Mouse (Mus musculus) neural tube, embryonic 14.5 days (tissue): ENCODE measurements at regions not wholly inside any gene's neighbourhood (a gene's known extent, or its start where the extent isn't known, plus 50 kb on each side); places are given as distances from the start of the nearest gene placed in this dataset.

Source experiments
- ATAC-seq: fragments of 200-750 bp; cut with Nextera tagmentation; 2 replicates; pipeline ENCODE4 v1.8.0; 2017; ENCODE audit warnings: low read depth, mild to moderate bottlenecking, moderate TSS enrichment, moderate library complexity
- H3K27ac ChIP-seq: fragments of 300-500 bp; sonication (generic); 2 replicates; pipeline ENCODE4 v1.5.1; 2014; ENCODE audit warnings: low read depth, mild to moderate bottlenecking, control low read depth, low read length, moderate library complexity, mixed read lengths
- H3K27me3 ChIP-seq: fragments of 300-500 bp; sonication (generic); 2 replicates; pipeline ENCODE4 v1.6.1; 2014; ENCODE audit warnings: low read length; ENCODE audit not compliant: control insufficient read depth, insufficient read depth
- H3K36me3 ChIP-seq: fragments of 300-500 bp; sonication (generic); 2 replicates; pipeline ENCODE4 v1.6.1; 2014; ENCODE audit warnings: low read length, mixed read lengths; ENCODE audit not compliant: control insufficient read depth, insufficient read depth
- H3K4me1 ChIP-seq: fragments of 300-500 bp; sonication (generic); 2 replicates; pipeline ENCODE4 v1.6.1; 2014; ENCODE audit warnings: low read length; ENCODE audit not compliant: control insufficient read depth, insufficient read depth
- H3K4me2 ChIP-seq: fragments of 300-500 bp; sonication (generic); 2 replicates; pipeline ENCODE4 v1.6.1; 2014; ENCODE audit warnings: mild to moderate bottlenecking, low read depth, low read length, control low read depth
- H3K4me3 ChIP-seq: fragments of 300-500 bp; sonication (generic); 2 replicates; pipeline ENCODE4 v1.5.1; 2014; ENCODE audit warnings: low read depth, low read length, control low read depth, mixed read lengths
- H3K9ac ChIP-seq: fragments of 300-500 bp; sonication (generic); replicated peaks from 2 replicates; pipeline ENCODE4 v1.6.1; 2014; ENCODE audit warnings: low read depth, mild to moderate bottlenecking, control low read depth, low read length, mixed read lengths
- H3K9me3 ChIP-seq: fragments of 300-500 bp; sonication (generic); 2 replicates; pipeline ENCODE4 v1.6.1; 2016; ENCODE audit warnings: low read length; ENCODE audit not compliant: control insufficient read depth
- WGBS: fragments of 180-500 bp; shearing (Covaris S2); extraction: QIAGEN DNeasy Blood & Tissue Kit; methylation state at CpG from one replicate; pipeline ENCODE4 v1.1.7; 2014; 5-methylcytosine and 5-hydroxymethylcytosine counted together

GRCm38 (mm10) chr11:82668026-82668425 lies 96.1 kb downstream of the Cct6b start:
- H3K9ac ChIP-seq, result no peak overlapping the region
- H3K27ac ChIP-seq, result no peak overlapping the region
- no peak overlapping the region for H3K4me3 ChIP-seq
- H3K4me2 ChIP-seq, result no peak overlapping the region
- no peak for ATAC-seq
- no peaks in the 10 kb centered on the region for H3K36me3 ChIP-seq
- no peaks in the 10 kb centered on the region for H3K4me1 ChIP-seq
- no peaks in the 10 kb centered on the region for H3K9me3 ChIP-seq
- WGBS, result 88% methylated on average over 1 of the region's 1 CpGs
- no peaks in the 10 kb centered on the region for H3K27me3 ChIP-seq

GRCm38 (mm10) chr11:82664076-82664475 lies 100.0 kb downstream of the Cct6b start:
- no peak overlapping the region for H3K9ac ChIP-seq
- H3K9me3 ChIP-seq, result no peaks in the 10 kb centered on the region
- no peak overlapping the region for H3K27ac ChIP-seq
- no peak overlapping the region for H3K4me2 ChIP-seq
- H3K4me1 ChIP-seq, result no peaks in the 10 kb centered on the region
- H3K4me3 ChIP-seq, result no peak overlapping the region
- no peak for ATAC-seq
- 97% methylated on average over 1 of the region's 1 CpGs for WGBS
- no peaks in the 10 kb centered on the region for H3K27me3 ChIP-seq
- no peaks in the 10 kb centered on the region for H3K36me3 ChIP-seq

GRCm38 (mm10) chr11:82662086-82662485 lies 102.0 kb downstream of the Cct6b start:
- H3K27ac ChIP-seq, result no peak overlapping the region
- H3K4me1 ChIP-seq, result no peaks in the 10 kb centered on the region
- H3K9me3 ChIP-seq, result no peaks in the 10 kb centered on the region
- 8% methylated on average over 3 of the region's 3 CpGs for WGBS
- H3K4me2 ChIP-seq, result no peak overlapping the region
- ATAC-seq, result no peak
- no peak overlapping the region for H3K4me3 ChIP-seq
- no peak overlapping the region for H3K9ac ChIP-seq
- no peaks in the 10 kb centered on the region for H3K36me3 ChIP-seq
- no peaks in the 10 kb centered on the region for H3K27me3 ChIP-seq

GRCm38 (mm10) chr11:82651751-82652150 lies 112.4 kb downstream of the Cct6b start:
- Histone ChIP-seq H3K9me3 (no peaks in the 10 kb centered on the region), H3K4me3 (no peak overlapping the region), H3K4me2 (no peak overlapping the region), H3K27ac (no peak overlapping the region), H3K4me1 (no peaks in the 10 kb centered on the region; the same call in 1 of the 2 replicates), H3K9ac (no peak overlapping the region), H3K27me3 (no peaks in the 10 kb centered on the region), H3K36me3 (no peaks in the 10 kb centered on the region)
- no peak for ATAC-seq
- WGBS, result 13% methylated on average over 5 of the region's 5 CpGs

- WGBS, result 41% methylated on average over 4 of the region's 4 CpGs
Observed at GRCm38 (mm10) chr11:82638513-82638912, 125.6 kb downstream of the Cct6b start.

GRCm38 (mm10) chr11:82632191-82632590 lies 131.9 kb downstream of the Cct6b start:
- ATAC-seq, result no peak
- Histone ChIP-seq H3K27ac (no peak overlapping the region), H3K4me2 (no peak overlapping the region), H3K4me3 (no peak overlapping the region), H3K9me3 (no peaks in the 10 kb centered on the region), H3K36me3 (no peaks in the 10 kb centered on the region), H3K27me3 (no peaks in the 10 kb centered on the region), H3K4me1 (no peaks in the 10 kb centered on the region), H3K9ac (no peak overlapping the region)
- 93% methylated on average over 1 of the region's 1 CpGs for WGBS

More at GRCm38 (mm10) chr11:82638513-82638912, 125.6 kb downstream of the Cct6b start:
- Histone ChIP-seq H3K4me2 (no peak overlapping the region), H3K9me3 (no peaks in the 10 kb centered on the region), H3K27me3 (no peaks in the 10 kb centered on the region), H3K9ac (no peak overlapping the region), H3K36me3 (no peaks in the 10 kb centered on the region), H3K4me3 (no peak overlapping the region), H3K27ac (no peak overlapping the region), H3K4me1 (no peaks in the 10 kb centered on the region)
- peak; percentile 69; the same call in 1 of the 2 replicates for ATAC-seq

GRCm38 (mm10) chr11:82631387-82631786 lies 132.7 kb downstream of the Cct6b start:
- H3K36me3 ChIP-seq, result no peaks in the 10 kb centered on the region
- 32% methylated on average over 4 of the region's 4 CpGs for WGBS
- H3K27ac ChIP-seq, result no peak overlapping the region
- H3K4me2 ChIP-seq, result no peak overlapping the region
- H3K27me3 ChIP-seq, result no peaks in the 10 kb centered on the region
- no peak for ATAC-seq
- no peaks in the 10 kb centered on the region for H3K9me3 ChIP-seq
- no peak overlapping the region for H3K4me3 ChIP-seq
- H3K9ac ChIP-seq, result no peak overlapping the region
- H3K4me1 ChIP-seq, result no peaks in the 10 kb centered on the region

- 43% methylated on average over 7 of the region's 7 CpGs for WGBS
- Histone ChIP-seq H3K4me2 (no peak overlapping the region), H3K9me3 (no peaks in the 10 kb centered on the region), H3K4me1 (no peaks in the 10 kb centered on the region), H3K27me3 (no peaks in the 10 kb centered on the region), H3K4me3 (no peak overlapping the region), H3K27ac (no peak overlapping the region), H3K36me3 (no peaks in the 10 kb centered on the region), H3K9ac (no peak overlapping the region)
- no peak for ATAC-seq
Observed at GRCm38 (mm10) chr11:82626501-82627111, 137.5 kb downstream of the Cct6b start.

GRCm38 (mm10) chr11:82621061-82621460 lies 143.1 kb downstream of the Cct6b start:
- Histone ChIP-seq H3K36me3 (no peaks in the 10 kb centered on the region), H3K9ac (no peak overlapping the region), H3K4me1 (no peaks in the 10 kb centered on the region), H3K4me2 (no peak overlapping the region), H3K27ac (no peak overlapping the region), H3K9me3 (no peaks in the 10 kb centered on the region), H3K27me3 (no peaks in the 10 kb centered on the region), H3K4me3 (no peak overlapping the region)
- no peak for ATAC-seq
- 90% methylated on average over 10 of the region's 10 CpGs for WGBS
